Mouse (Mus musculus) bone marrow macrophage, adult 2 months (primary cell): ENCODE data around the gene Ammecr1.

Experiments
- CTCF ChIP-seq: IDR thresholded peaks from 2 replicates; pipeline ENCODE4 v1.5.1; 2012; ENCODE audit warnings: low read depth, mild to moderate bottlenecking, low read length, moderate library complexity
- POLR2A ChIP-seq: IDR thresholded peaks from 2 replicates; pipeline ENCODE4 v1.6.1; 2012; ENCODE audit warnings: mild to moderate bottlenecking, low read depth, low read length, borderline replicate concordance

DNA sequence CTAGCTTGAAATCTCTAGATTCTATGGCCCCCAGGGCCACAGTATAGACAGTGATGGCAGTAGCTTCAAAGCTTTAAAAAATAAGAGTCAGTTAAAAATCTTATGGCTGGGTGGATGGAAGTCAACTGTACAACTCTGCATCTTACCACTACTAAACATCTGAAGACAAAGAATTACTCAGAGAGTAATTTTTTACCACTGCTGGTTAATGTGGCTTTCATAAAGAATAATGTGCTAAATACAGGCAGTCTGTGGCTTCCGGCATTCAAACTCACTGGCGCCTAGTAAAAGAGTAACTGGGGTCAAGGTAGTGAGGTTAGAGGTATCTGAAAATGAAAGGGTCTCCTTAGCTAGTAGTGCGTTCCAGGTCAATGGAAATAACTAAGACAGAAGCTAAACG, 64.6 kb downstream of the Ammecr1 start:
- TF ChIP-seq CTCF (no peak), POLR2A (no peak)
